Mouse (Mus musculus): Measurements from ENCODE around the gene Mrpl33.

The Mrpl33 gene

DNA sequence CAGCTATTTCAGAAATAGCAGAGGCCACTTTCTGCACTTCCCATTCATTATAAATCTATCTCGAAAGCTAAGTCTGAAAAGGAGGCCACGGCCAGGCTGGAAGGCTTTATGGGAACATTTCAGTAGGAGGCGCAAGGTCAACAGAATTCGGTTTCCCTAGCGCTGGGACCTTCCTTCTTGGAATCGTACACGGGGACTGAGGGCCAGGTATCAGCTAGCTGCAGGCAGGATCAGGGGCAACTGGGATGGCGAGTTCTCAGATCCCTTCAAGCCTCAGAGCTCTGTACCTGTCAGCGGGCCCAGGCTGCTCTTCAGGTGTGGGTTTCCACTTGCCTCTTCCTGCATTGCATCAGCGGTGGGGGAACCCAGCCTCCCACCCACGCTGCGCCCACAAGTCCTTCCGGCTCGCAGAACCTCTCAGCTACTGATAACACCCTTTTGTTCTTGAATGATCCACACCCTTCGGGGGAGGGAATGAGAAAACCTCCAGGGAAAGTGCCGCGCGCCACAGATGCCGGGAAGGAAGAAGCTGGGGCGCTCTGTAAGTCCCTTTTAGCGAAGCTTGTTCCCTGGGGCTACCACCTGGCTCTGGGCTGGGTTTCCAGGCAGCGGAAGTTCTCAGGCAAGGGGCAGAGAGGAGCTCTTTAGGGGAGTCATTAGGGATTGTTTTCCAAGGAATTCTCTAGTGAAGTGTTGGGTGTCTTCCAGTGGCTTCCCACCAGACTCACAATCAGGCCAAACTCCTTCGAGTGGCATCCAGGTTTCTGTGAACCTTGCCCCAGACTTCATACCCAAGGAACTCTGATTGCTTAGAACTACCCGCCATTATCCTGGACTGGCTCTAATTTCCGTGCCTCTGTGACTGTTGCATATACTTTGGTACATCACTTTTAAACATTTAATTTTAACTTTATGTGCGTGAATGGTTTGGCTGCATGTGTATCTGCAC is at the start of gene Mrpl33:
Mrpl33 (plus strand) TSS at position 455 of the 949 bp plus-strand sequence.
- DNase-seq (ENCODE audit: low read depth, low spot score): peak; percentile 87

DNA sequence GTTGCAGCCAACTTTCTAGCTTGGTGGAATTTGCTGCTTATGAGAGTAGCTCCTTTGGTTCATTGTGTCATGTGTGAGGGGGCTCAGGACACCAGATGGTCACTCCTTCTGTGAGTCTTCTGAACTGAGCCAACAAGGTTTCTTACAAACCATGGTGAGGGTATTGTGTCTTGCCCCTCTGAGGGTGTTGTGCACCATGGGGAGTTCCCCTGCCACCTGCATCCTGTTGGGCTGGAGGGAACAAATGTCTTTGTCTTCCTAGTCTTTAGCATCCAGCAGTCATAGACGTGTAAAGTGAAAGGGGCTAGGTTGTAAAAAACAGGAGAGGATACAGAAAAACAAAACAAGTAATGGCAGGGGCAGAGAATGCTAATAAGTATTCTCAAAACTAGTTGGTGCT is 37.3 kb upstream of the Mrpl33 start:
- DNase-seq (ENCODE audit: low read depth, low spot score): peak; percentile 87

GRCm38 (mm10) chr5:31560352-31560751 is 36.4 kb upstream of the Mrpl33 start:
- DNase-seq (ENCODE audit: low read depth, low spot score): no peak

DNA sequence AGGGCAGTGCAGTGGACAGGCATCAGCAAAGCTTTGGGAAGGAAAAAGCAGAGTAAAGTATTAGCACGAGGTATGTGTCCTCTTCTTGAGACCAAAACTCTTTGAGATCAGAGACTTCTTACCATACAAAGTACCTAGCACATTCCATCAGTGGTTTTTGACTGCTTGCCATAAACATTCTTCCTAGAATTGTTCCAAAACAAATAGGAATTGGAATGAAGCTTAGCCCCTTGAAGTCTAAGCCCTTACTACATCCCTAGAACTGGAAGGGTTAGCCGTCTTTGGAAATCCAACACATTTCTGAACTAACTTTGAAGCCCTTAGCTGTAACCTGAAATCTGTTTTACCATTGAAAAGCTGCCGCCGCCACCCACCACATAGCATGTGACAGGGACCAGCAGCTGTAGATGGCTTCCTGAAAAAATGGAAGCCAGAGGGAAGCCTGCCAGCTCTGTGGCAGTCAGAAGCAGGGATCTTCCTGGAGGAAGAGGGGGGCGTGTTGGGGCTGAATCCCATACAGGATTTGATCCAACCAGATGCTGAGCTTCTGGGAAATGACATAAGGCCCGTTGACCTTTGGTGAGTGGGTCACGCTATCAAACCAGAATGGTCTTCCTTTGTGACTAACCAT is 34.6 kb upstream of the Mrpl33 start:
- DNase-seq (ENCODE audit: low read depth, low spot score): no peak

GRCm38 (mm10) chr5:31563496-31563895 is 33.2 kb upstream of the Mrpl33 start:
- DNase-seq (ENCODE audit: low read depth, low spot score): peak; percentile 80

- DNase-seq (ENCODE audit: low read depth, low spot score): peak; percentile 46
Observed at GRCm38 (mm10) chr5:31563905-31564304, 32.8 kb upstream of the Mrpl33 start.

DNA sequence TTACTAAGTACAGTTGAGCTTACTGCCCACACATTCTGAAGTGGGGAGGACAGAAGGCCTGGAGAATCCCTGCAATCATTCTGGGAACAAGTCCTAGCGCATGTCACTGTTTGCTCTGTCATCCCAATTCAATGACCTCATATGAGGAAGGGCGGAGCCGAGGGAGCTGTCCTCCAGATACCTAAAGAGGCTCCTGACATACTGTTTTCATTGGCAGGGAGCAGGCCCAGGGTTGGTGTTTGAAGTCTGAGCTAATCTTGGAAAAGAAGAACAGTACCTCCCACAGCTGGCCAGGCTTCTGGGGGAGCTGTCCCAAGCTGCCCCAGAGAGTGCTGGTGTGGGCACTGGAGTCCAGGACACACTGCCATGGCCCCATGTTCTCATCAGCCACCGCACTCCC is 31.8 kb upstream of the Mrpl33 start:
- DNase-seq (ENCODE audit: low read depth, low spot score): peak; percentile 38

GRCm38 (mm10) chr5:31566026-31566425 is 30.7 kb upstream of the Mrpl33 start:
- DNase-seq (ENCODE audit: low read depth, low spot score): no peak

- DNase-seq (ENCODE audit: low read depth, low spot score): no peak
Observed at GRCm38 (mm10) chr5:31566457-31566856, 30.3 kb upstream of the Mrpl33 start.

- no peak for DNase-seq (ENCODE audit: low read depth, low spot score)
Observed at GRCm38 (mm10) chr5:31567951-31568657, 28.6 kb upstream of the Mrpl33 start.

DNA sequence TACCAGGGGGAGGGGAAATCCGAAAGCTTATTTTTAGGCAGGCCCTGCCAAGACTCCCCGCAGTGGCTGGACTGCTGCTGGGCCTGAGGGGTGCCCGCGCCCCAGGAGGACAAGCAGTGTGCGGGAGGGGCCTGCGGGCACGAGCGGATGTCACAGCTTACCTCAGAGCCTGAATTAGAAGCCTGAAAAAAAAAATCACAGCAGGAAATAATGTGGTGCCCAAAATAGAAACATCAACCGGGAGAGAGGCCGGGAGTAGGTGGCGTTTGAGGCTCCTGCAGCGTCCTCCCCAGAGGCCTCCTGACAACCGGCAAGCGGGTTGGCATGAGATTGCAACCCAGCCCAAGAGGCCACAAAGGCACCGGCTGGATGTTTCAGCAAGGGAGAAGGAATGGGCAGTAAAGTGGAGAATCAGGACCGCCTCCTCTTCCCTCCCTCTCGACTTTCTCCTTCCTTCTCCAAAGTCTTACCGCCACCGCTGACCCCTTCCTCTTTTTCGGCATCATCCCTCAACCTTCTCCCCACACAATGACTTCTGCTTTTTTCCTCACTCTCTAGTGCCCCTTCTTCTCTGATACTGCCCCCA is 25.6 kb upstream of the Mrpl33 start:
- no peak for DNase-seq (ENCODE audit: low read depth, low spot score)

DNA sequence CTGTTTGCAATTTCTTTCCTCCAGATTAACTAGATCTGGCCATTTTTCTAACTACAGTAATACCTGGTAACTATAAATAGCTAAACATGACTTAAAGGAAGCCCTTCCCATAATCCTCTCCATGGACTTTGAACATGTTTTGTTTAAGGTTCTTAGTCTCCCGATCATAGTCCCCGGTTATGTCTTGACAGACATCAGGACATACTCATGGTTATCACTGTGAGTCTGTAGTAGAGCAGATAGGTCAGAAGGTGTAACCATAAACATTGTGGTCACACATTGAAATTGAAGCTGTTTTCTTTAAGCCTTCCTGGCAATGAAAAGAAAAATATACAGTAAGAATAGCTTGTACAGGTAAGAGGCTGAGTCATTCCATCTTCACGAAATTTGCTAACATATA is 23.0 kb upstream of the Mrpl33 start:
- no peak for DNase-seq (ENCODE audit: low read depth, low spot score)

DNA sequence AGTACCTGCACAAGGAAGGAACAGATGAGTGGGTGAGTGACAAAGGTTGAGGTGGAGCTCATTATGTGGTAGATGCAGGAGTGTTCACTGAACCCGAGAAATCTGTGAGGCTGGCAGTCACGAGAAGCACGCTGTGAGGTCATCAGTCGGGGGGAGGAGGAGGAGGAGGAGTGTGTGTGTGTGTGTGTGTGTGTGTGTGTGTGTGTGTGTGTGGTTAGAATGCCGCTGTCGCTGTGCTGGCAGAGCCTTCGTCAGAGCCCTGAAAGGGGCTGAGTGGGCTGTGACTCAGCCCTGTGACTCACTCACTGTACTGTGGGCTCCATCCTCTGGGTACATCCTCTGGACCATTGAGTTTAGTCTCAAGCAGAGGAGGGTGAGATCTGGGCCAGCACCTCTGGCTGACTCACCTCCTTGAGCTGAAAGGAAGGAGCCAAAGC is 20.2 kb upstream of the Mrpl33 start:
- no peak for DNase-seq (ENCODE audit: low read depth, low spot score)

GRCm38 (mm10) chr5:31581263-31581662 is 15.5 kb upstream of the Mrpl33 start:
- DNase-seq (ENCODE audit: low read depth, low spot score): no peak

- DNase-seq (ENCODE audit: low read depth, low spot score): no peak
Observed at GRCm38 (mm10) chr5:31581932-31582331, 14.8 kb upstream of the Mrpl33 start.

DNA sequence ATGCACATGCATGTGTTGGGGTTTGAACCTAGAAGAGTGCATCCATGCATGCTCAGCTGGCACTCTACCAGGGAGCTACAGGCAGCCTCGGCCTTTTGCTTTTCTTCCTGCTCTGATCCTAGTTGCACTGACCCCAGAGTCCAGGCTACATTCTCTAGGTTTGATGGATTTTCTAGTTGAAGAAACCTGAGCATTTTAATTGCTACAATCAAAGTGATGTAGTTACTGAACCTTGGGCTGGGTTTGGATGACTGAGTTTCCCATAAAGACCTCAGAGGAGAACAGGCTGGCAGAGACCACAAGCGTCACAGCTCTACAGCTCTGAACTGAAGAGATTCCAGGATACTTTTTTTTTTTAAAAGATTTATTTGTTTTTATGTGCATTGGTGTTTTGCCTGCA is 13.5 kb upstream of the Mrpl33 start:
- no peak for DNase-seq (ENCODE audit: low read depth, low spot score)

GRCm38 (mm10) chr5:31585526-31585925 is 11.2 kb upstream of the Mrpl33 start:
- no peak for DNase-seq (ENCODE audit: low read depth, low spot score)

GRCm38 (mm10) chr5:31588016-31588415 is 8.7 kb upstream of the Mrpl33 start:
- DNase-seq (ENCODE audit: low read depth, low spot score): no peak

- peak; percentile 60 for DNase-seq (ENCODE audit: low read depth, low spot score)
Observed at GRCm38 (mm10) chr5:31588672-31589071, 8.1 kb upstream of the Mrpl33 start.

GRCm38 (mm10) chr5:31589711-31590319 is 6.9 kb upstream of the Mrpl33 start:
- DNase-seq (ENCODE audit: low read depth, low spot score): no peak

- DNase-seq (ENCODE audit: low read depth, low spot score): no peak
Observed at GRCm38 (mm10) chr5:31591122-31591521, 5.6 kb upstream of the Mrpl33 start.
